Mouse (Mus musculus) activated CD4-positive, CD25-positive, alpha-beta regulatory T cell (primary cell): ENCODE data around the gene Tmem110. TPM values are rescaled to one million over a fixed set of nuclear protein-coding genes. Genes with fewer than 3 reads are reported as not detected.

Experiments used
- polyA plus RNA-seq, 2 experiments: library from polyadenylated mRNA; unstranded; fragments of 100-300 nt; shearing (Covaris generic); gene quantifications; one replicate each; pipeline ENCODE4 v1.2.1; 2017

The Tmem110 gene
- polyA plus RNA-seq, result 10 to 100 TPM; 23.8 to 27.3 TPM

DNA sequence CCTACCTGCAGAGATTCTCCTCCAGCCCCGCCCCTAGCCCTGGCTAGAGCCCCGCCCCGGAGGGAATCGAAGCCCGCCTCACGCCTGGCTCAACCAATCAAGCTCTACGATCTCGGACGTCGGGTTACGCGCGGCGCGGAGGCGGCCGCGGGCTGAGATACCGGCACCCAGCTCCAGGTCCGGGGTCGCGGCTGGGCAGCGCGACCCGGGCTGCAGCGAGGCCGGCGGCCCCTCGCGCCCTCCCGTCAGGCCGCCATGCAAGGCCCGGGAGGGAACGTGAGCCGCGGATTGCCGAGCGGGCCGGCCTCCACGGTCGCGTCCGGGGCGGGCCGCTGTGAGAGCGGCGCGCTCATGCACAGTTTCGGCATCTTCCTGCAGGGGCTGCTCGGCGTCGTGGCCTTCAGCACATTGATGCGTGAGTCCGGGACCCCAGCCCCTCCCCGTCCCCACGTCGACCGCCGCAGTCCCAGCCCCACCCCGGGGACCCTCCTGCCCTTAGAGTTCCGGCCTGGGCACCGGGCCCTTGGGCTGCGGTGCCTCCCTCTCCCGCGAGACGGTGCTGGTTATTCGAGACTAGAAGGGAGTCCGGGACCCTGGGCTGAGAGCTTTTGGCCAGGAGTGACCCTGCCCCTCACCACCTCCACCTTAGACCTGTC lies at the start of gene Tmem110:
Gene Tmem110, plus strand, starts transcription at position 115 of the 656 bp plus-strand sequence.

GRCm38 (mm10) chr14:30878958-30879571 lies 53.7 kb downstream of the Tmem110 start, which contains the start of gene Mustn1:
Gene Mustn1 (plus strand): TSS chr14:30879200.

GRCm38 (mm10) chr14:30886204-30886603 lies 60.8 kb downstream of the Tmem110 start, which contains the start of gene Itih4:
Gene Itih4 (plus strand): TSS chr14:30886476.

GRCm38 (mm10) chr14:30923375-30924105 lies 98.2 kb downstream of the Tmem110 start, which contains the start of gene Itih3:
Gene Itih3 (minus strand): TSS chr14:30923760.

Other genes starting within 250 kb of the Tmem110 start
- 100 to 1,000 TPM in 1 of 2 experiments, 10 to 100 TPM in 1; 74.3 to 125 TPM for gene Prkcd, start 199.4 kb upstream of the Tmem110 start, polyA plus RNA-seq
- gene Rft1, start 171.2 kb upstream of the Tmem110 start, polyA plus RNA-seq, result 10 to 100 TPM; 13.1 to 14.3 TPM
- 10 to 100 TPM in 1 of 2 experiments, 1 to 10 TPM in 1; 7.1 to 13.0 TPM for gene Sfmbt1, start 110.7 kb upstream of the Tmem110 start, polyA plus RNA-seq
- 1 to 10 TPM in 1 of 2 experiments, under 1 TPM in 1; 0.13 to 1.5 TPM for gene Mustn1, start 53.6 kb downstream of the Tmem110 start, polyA plus RNA-seq
- not detected for gene Itih4, start 60.9 kb downstream of the Tmem110 start, polyA plus RNA-seq
- gene Itih3, start 98.2 kb downstream of the Tmem110 start, polyA plus RNA-seq, result not detected
- gene Itih1, start 117.7 kb downstream of the Tmem110 start, polyA plus RNA-seq, result under 1 TPM in 1 of 2 experiments, not detected in 1; 0.11 TPM
- 1 to 10 TPM; 3.9 to 5.2 TPM for gene Nek4, start 125.8 kb downstream of the Tmem110 start, polyA plus RNA-seq
- gene Glt8d1, start 175.8 kb downstream of the Tmem110 start, polyA plus RNA-seq, result 1 to 10 TPM; 7.3 to 9.7 TPM
- gene Spcs1, start 176.1 kb downstream of the Tmem110 start, polyA plus RNA-seq, result 100 to 1,000 TPM; 363 to 372 TPM
- 100 to 1,000 TPM; 134 to 149 TPM for gene Pbrm1, start 193.5 kb downstream of the Tmem110 start, polyA plus RNA-seq
- 100 to 1,000 TPM in 1 of 2 experiments, 10 to 100 TPM in 1; 61.4 to 126 TPM for gene Gnl3, start 193.6 kb downstream of the Tmem110 start, polyA plus RNA-seq